In genomic region chr11:8761626-8762025, GRCm38 (mm10) we compare ENCODE assay signal across 14 mouse cellular contexts.
DNase-seq lines count a peak whose midpoint lies in the region; ATAC-seq lines count a peak whose summit lies in the region.
"Had no signal": no experiment of that assay in that cellular context is flagged by ENCODE, and none has a peak within 500 bp of the region (broad histone marks: within the 10 kb centered on the region; RNA-seq: fewer than 3 reads in every experiment).

No protein-coding gene starts in this region.

- H3K27ac ChIP-seq in hindbrain, embryonic 10.5 days, result peak overlapping the region; percentile 62
- no peak overlapping the region for H3K27ac ChIP-seq in hindbrain, embryonic 13.5 days
- peak overlapping the region; percentile 84 for H3K27ac ChIP-seq in limb, embryonic 10.5 days
- no peak overlapping the region for H3K27ac ChIP-seq in neural tube, embryonic 12.5 days
- H3K27ac ChIP-seq: heart, embryonic 10.5 days; lung, embryonic 15.5 days had no signal

- no peak for DNase-seq in hindbrain, embryonic 10.5 days (ENCODE audit: low spot score)
- peak; percentile 75 for DNase-seq in embryo, embryonic 11 days
- peak; percentile 63 for DNase-seq in limb, embryonic 10.5 days (ENCODE audit: low spot score)
- no peak for DNase-seq in thymus, postnatal 10 days (ENCODE audit: low spot score in 2 of 2)
- no peak for DNase-seq in right cerebral cortex, postnatal 36 days (ENCODE audit: low spot score in 2 of 2)
- no peak for DNase-seq in natural killer cell, adult 2 months (ENCODE audit: low spot score in 2 of 2)
- DNase-seq: adrenal gland, postnatal 36 days; kidney, postnatal 25 days; right cerebral cortex, postnatal 14 days had no signal

- no peaks in the 10 kb centered on the region for H3K36me3 ChIP-seq in hindbrain, embryonic 10.5 days
- H3K36me3 ChIP-seq in hindbrain, embryonic 13.5 days, result no peaks in the 10 kb centered on the region
- no peaks in the 10 kb centered on the region for H3K36me3 ChIP-seq in limb, embryonic 10.5 days
- no peaks in the 10 kb centered on the region for H3K36me3 ChIP-seq in neural tube, embryonic 12.5 days
- H3K36me3 ChIP-seq: G1E; heart, embryonic 10.5 days; lung, embryonic 15.5 days had no signal

- H3K4me2 ChIP-seq in hindbrain, embryonic 13.5 days, result no peak overlapping the region
- no peak overlapping the region for H3K4me2 ChIP-seq in neural tube, embryonic 12.5 days (replicated peaks)
- H3K4me2 ChIP-seq: lung, embryonic 15.5 days had no signal

- H3K27me3 ChIP-seq in hindbrain, embryonic 10.5 days (ENCODE audit: insufficient read depth, poor library complexity, severe bottlenecking), result no peaks in the 10 kb centered on the region
- no peaks in the 10 kb centered on the region for H3K27me3 ChIP-seq in hindbrain, embryonic 13.5 days
- no peaks in the 10 kb centered on the region for H3K27me3 ChIP-seq in limb, embryonic 10.5 days (ENCODE audit: low read depth, poor library complexity, severe bottlenecking)
- H3K27me3 ChIP-seq in neural tube, embryonic 12.5 days (replicated peaks), result no peaks in the 10 kb centered on the region
- H3K27me3 ChIP-seq: lung, embryonic 15.5 days had no signal

- no peak for ATAC-seq in hindbrain, embryonic 13.5 days (ENCODE audit: low FRiP score)
- ATAC-seq in neural tube, embryonic 12.5 days (ENCODE audit: low FRiP score, low read depth), result peak; percentile 41; the same call in 1 of the 2 replicates

- H3K9ac ChIP-seq in hindbrain, embryonic 13.5 days, result no peak overlapping the region
- H3K9ac ChIP-seq in neural tube, embryonic 12.5 days, result no peak overlapping the region
- H3K9ac ChIP-seq: lung, embryonic 15.5 days had no signal

- H3K4me1 ChIP-seq in hindbrain, embryonic 10.5 days (replicated peaks), result peaks cover 5% of the 10 kb centered on the region; the same call in 1 of the 2 replicates
- no peaks in the 10 kb centered on the region for H3K4me1 ChIP-seq in hindbrain, embryonic 13.5 days (replicated peaks)
- H3K4me1 ChIP-seq in limb, embryonic 10.5 days, result peaks cover 38% of the 10 kb centered on the region
- peaks cover 4% of the 10 kb centered on the region; the same call in 1 of the 2 replicates for H3K4me1 ChIP-seq in neural tube, embryonic 12.5 days
- H3K4me1 ChIP-seq: heart, embryonic 10.5 days; lung, embryonic 15.5 days had no signal

- H3K4me3 ChIP-seq in hindbrain, embryonic 10.5 days, result no peak overlapping the region
- H3K4me3 ChIP-seq in hindbrain, embryonic 13.5 days, result no peak overlapping the region
- H3K4me3 ChIP-seq in limb, embryonic 10.5 days, result no peak overlapping the region
- no peak overlapping the region for H3K4me3 ChIP-seq in neural tube, embryonic 12.5 days
- H3K4me3 ChIP-seq: heart, embryonic 10.5 days; lung, embryonic 15.5 days had no signal

- H3K9me3 ChIP-seq in hindbrain, embryonic 10.5 days, result no peaks in the 10 kb centered on the region
- H3K9me3 ChIP-seq in hindbrain, embryonic 13.5 days, result no peaks in the 10 kb centered on the region
- no peaks in the 10 kb centered on the region for H3K9me3 ChIP-seq in limb, embryonic 10.5 days (replicated peaks)
- H3K9me3 ChIP-seq in neural tube, embryonic 12.5 days, result no peaks in the 10 kb centered on the region
- H3K9me3 ChIP-seq: G1E; heart, embryonic 10.5 days; lung, embryonic 15.5 days had no signal

Comparison
In these comparisons a context has a peak if more than half of its experiments do, and no peak if none do; other contexts are left out.
1. H3K27ac ChIP-seq: peak in hindbrain, embryonic 10.5 days (single experiment) and limb, embryonic 10.5 days (single experiment); none in hindbrain, embryonic 13.5 days (single experiment) and neural tube, embryonic 12.5 days (single experiment).
2. DNase-seq: peak in embryo, embryonic 11 days (single experiment) and limb, embryonic 10.5 days (single experiment); none in hindbrain, embryonic 10.5 days (single experiment), thymus, postnatal 10 days (0 of 2), right cerebral cortex, postnatal 36 days (0 of 2) and natural killer cell, adult 2 months (0 of 2).